Mouse (Mus musculus) testis, adult 2 months (tissue): ENCODE measurements around the gene Matk. TPM values are rescaled to one million over a fixed set of nuclear protein-coding genes. Genes with fewer than 3 reads are reported as not detected.

Experiments used
- H3K27ac ChIP-seq: fragments of 200-500 bp; 2 replicates; pipeline ENCODE4 v1.5.1; 2012; ENCODE audit warnings: low read depth, low read length; ENCODE audit not compliant: control insufficient read depth, insufficient read depth
- H3K27me3 ChIP-seq: fragments of 200-500 bp; 2 replicates; pipeline ENCODE4 v1.6.1; 2012; ENCODE audit warnings: mild to moderate bottlenecking, low read length, moderate library complexity; ENCODE audit not compliant: control insufficient read depth, insufficient read depth
- H3K36me3 ChIP-seq: fragments of 200-500 bp; 2 replicates; pipeline ENCODE4 v1.6.1; 2012; ENCODE audit warnings: mild to moderate bottlenecking, low read length; ENCODE audit not compliant: control insufficient read depth, insufficient read depth
- H3K4me1 ChIP-seq: fragments of 200-500 bp; 2 replicates; pipeline ENCODE4 v1.6.1; 2012; ENCODE audit warnings: low read length; ENCODE audit not compliant: control insufficient read depth, insufficient read depth
- H3K4me3 ChIP-seq: fragments of 200-500 bp; 2 replicates; pipeline ENCODE4 v1.5.1; 2012; ENCODE audit warnings: low read depth, mild to moderate bottlenecking, low read length, moderate library complexity, mixed read lengths; ENCODE audit not compliant: control insufficient read depth
- CTCF ChIP-seq: fragments of 200-500 bp; IDR thresholded peaks from 2 replicates; pipeline ENCODE4 v1.5.1; 2012; ENCODE audit warnings: low read depth, mild to moderate bottlenecking, inconsistent platforms, low read length, moderate library complexity; ENCODE audit not compliant: control insufficient read depth, insufficient read depth, insufficient replicate concordance
- POLR2A ChIP-seq: fragments of 200-500 bp; IDR thresholded peaks from 2 replicates; pipeline ENCODE4 v1.6.1; 2012; ENCODE audit warnings: low read depth, mild to moderate bottlenecking, inconsistent platforms, low read length, moderate library complexity; ENCODE audit not compliant: control insufficient read depth
- polyA plus RNA-seq: library from polyadenylated mRNA; depleted of rRNA; stranded (reverse); fragments of >200 nt; gene quantifications from 2 replicates; pipeline ENCODE4 v1.2.3, GENCODE M21; 2012

The Matk gene
- polyA plus RNA-seq, 1 experiment = 3.0 TPM

- TF ChIP-seq CTCF (no peak), POLR2A (no peak)
- Histone ChIP-seq H3K27me3 (no peaks in the 10 kb centered on the region), H3K4me1 (peaks cover 15% of the 10 kb centered on the region), H3K36me3 (no peaks in the 10 kb centered on the region; the same call in 1 of the 2 replicates), H3K4me3 (no peak overlapping the region), H3K27ac (no peak overlapping the region)
Observed at GRCm38 (mm10) chr10:81261025-81261424, 8.3 kb downstream of the Matk start.

GRCm38 (mm10) chr10:81265540-81265939 is 12.8 kb downstream of the Matk start:
- H3K4me3 ChIP-seq = no peak overlapping the region
- H3K27ac ChIP-seq = no peak overlapping the region
- no peak for TF ChIP-seq POLR2A
- TF ChIP-seq CTCF = no peak

GRCm38 (mm10) chr10:81266211-81267105 is 13.7 kb downstream of the Matk start, which contains the start of the genes Mrpl54 and Apba3:
Gene Mrpl54, minus strand, starts transcription at chr10:81266934.
Gene Apba3, plus strand, starts transcription at chr10:81266960.
- Histone ChIP-seq H3K27ac (peak within 1 kb of the TSS; percentile 94), H3K4me3 (peak within 1 kb of the TSS; percentile 89), H3K4me1 (peaks cover 9% of the 10 kb centered on the region), H3K27me3 (no peaks in the 10 kb centered on the region), H3K36me3 (no peaks in the 10 kb centered on the region; the same call in 1 of the 2 replicates)
- TF ChIP-seq POLR2A (peak; percentile 80), CTCF (no peak)

More at GRCm38 (mm10) chr10:81265540-81265939, 12.8 kb downstream of the Matk start:
- Histone ChIP-seq H3K27me3 (no peaks in the 10 kb centered on the region), H3K36me3 (no peaks in the 10 kb centered on the region; the same call in 1 of the 2 replicates), H3K4me1 (peaks cover 9% of the 10 kb centered on the region)

- Histone ChIP-seq H3K27ac (0 out of 2 replicates have a peak overlapping the region, but pooled peaks have one; percentile 44), H3K36me3 (no peaks in the 10 kb centered on the region; the same call in 1 of the 2 replicates), H3K4me1 (peaks cover 9% of the 10 kb centered on the region), H3K27me3 (no peaks in the 10 kb centered on the region), H3K4me3 (peak overlapping the region; percentile 89)
- TF ChIP-seq CTCF = no peak
- TF ChIP-seq POLR2A = peak; percentile 31; the same call in 1 of the 2 replicates
Observed at GRCm38 (mm10) chr10:81268056-81268455, 15.3 kb downstream of the Matk start.

- no peak overlapping the region for H3K27ac ChIP-seq
- H3K36me3 ChIP-seq = no peaks in the 10 kb centered on the region; the same call in 1 of the 2 replicates
- H3K27me3 ChIP-seq = no peaks in the 10 kb centered on the region
- peaks cover 9% of the 10 kb centered on the region for H3K4me1 ChIP-seq
- TF ChIP-seq POLR2A = no peak
- no peak for TF ChIP-seq CTCF
- H3K4me3 ChIP-seq = peak overlapping the region; percentile 89
Observed at GRCm38 (mm10) chr10:81268643-81269412, 16.1 kb downstream of the Matk start.

- Histone ChIP-seq H3K27me3 (no peaks in the 10 kb centered on the region), H3K4me1 (peaks cover 14% of the 10 kb centered on the region), H3K36me3 (no peaks in the 10 kb centered on the region; the same call in 1 of the 2 replicates), H3K27ac (no peak overlapping the region), H3K4me3 (no peak overlapping the region)
- no peak for TF ChIP-seq POLR2A
- TF ChIP-seq CTCF = no peak
Observed at GRCm38 (mm10) chr10:81272356-81272755, 19.6 kb downstream of the Matk start.

- Histone ChIP-seq H3K27me3 (no peaks in the 10 kb centered on the region; the same call in 1 of the 2 replicates), H3K27ac (no peak overlapping the region), H3K4me3 (no peak overlapping the region), H3K36me3 (no peaks in the 10 kb centered on the region; the same call in 1 of the 2 replicates), H3K4me1 (peaks cover 12% of the 10 kb centered on the region)
- TF ChIP-seq POLR2A (no peak), CTCF (no peak)
Observed at GRCm38 (mm10) chr10:81273842-81274241, 21.1 kb downstream of the Matk start.
